Mouse (Mus musculus) heart, postnatal 14 days (tissue): Measurements from ENCODE around the gene Slc23a4. TPM values are rescaled to one million over a fixed set of nuclear protein-coding genes. Genes with fewer than 3 reads are reported as not detected.
A peak's percentile ranks its signal among the peaks of the same experiment; 100 is the strongest.

Experiments used
- DNase-seq, 2 experiments: peaks; one replicate each; pipeline ENCODE4 v3.0.0; 2021 to 2022
- intact Hi-C: fragments of 180-260 bp; cut with DNase I; formaldehyde crosslinking; loops from one replicate; pipeline ENCODE4 v1.15.1; 2025
- long read RNA-seq, 2 experiments: library from polyadenylated mRNA; stranded (forward); transcript quantifications; one replicate each; pipeline ENCODE4 v2.0.0; 2021
- total RNA-seq, 2 experiments: library from RNA; stranded (reverse); gene quantifications; 2 replicates each; pipeline ENCODE4 v1.2.3; 2021

The Slc23a4 gene
- total RNA-seq, result under 1 TPM; 0.61 to 0.69 TPM
- long read RNA-seq, experiment 1, result 0 reads
- long read RNA-seq, experiment 2, result 0 reads

GRCm38 (mm10) chr6:34988081-34988761 is at the start of gene Slc23a4:
Gene Slc23a4, minus strand, starts transcription at chr6:34988404.
- intact Hi-C loops, result no loop called here
- DNase-seq, result no peak

GRCm38 (mm10) chr6:35033341-35033740 is 45.1 kb upstream of the Slc23a4 start:
- no peak for DNase-seq
- intact Hi-C loops, result no loop called here

GRCm38 (mm10) chr6:35032704-35033103 is 44.5 kb upstream of the Slc23a4 start:
- intact Hi-C loops, result no loop called here
- DNase-seq, result no peak

- DNase-seq, result no peak
- intact Hi-C loops, result no loop called here
Measured at GRCm38 (mm10) chr6:35030811-35031210, 42.6 kb upstream of the Slc23a4 start.

- DNase-seq, result no peak
- intact Hi-C loops, result no loop called here
Measured at GRCm38 (mm10) chr6:35030226-35030625, 42.0 kb upstream of the Slc23a4 start.

GRCm38 (mm10) chr6:35028023-35028422 is 39.8 kb upstream of the Slc23a4 start:
- DNase-seq, result no peak
- intact Hi-C loops, result no loop called here

- DNase-seq, result peak; percentile 16 to 21
Measured at GRCm38 (mm10) chr6:35027257-35027656, 39.1 kb upstream of the Slc23a4 start.

GRCm38 (mm10) chr6:35016624-35017023 is 28.4 kb upstream of the Slc23a4 start:
- intact Hi-C loops, result no loop called here
- DNase-seq, result no peak

More at GRCm38 (mm10) chr6:35027257-35027656, 39.1 kb upstream of the Slc23a4 start:
- intact Hi-C loops, result no loop called here

GRCm38 (mm10) chr6:35011953-35012352 is 23.7 kb upstream of the Slc23a4 start:
- no peak for DNase-seq
- intact Hi-C loops, result no loop called here

- no peak for DNase-seq
- intact Hi-C loops, result no loop called here
Measured at GRCm38 (mm10) chr6:35010705-35011104, 22.5 kb upstream of the Slc23a4 start.

GRCm38 (mm10) chr6:35002261-35002669 is 14.1 kb upstream of the Slc23a4 start:
- intact Hi-C loops, result no loop called here
- DNase-seq, result peak; percentile 49 to 53

GRCm38 (mm10) chr6:34999101-34999500 is 10.9 kb upstream of the Slc23a4 start:
- intact Hi-C loops, result loop anchor here (5.0 kb wide), 2 partner anchors 178 to 248 kb away; partner anchors contain the start of gene Nup205
- DNase-seq, result peak in 1 of 2 experiments; percentile 28

GRCm38 (mm10) chr6:34996496-34996895 is 8.3 kb upstream of the Slc23a4 start:
- intact Hi-C loops, result loop anchor here (5.0 kb wide), 2 partner anchors 181 to 251 kb away; partner anchors contain the start of gene Nup205
- DNase-seq, result no peak

- peak; percentile 80 to 88 for DNase-seq
- intact Hi-C loops, result loop anchor here (2.0 to 5.0 kb wide), 4 partner anchors 58 to 486 kb away; partner anchors contain the start of gene Nup205
Measured at GRCm38 (mm10) chr6:34995265-34995681, 7.1 kb upstream of the Slc23a4 start.

GRCm38 (mm10) chr6:34994692-34995091 is 6.5 kb upstream of the Slc23a4 start:
- intact Hi-C loops, result loop anchor here (2.0 to 5.0 kb wide), 4 partner anchors 58 to 486 kb away; partner anchors contain the start of gene Nup205
- DNase-seq, result peak in 1 of 2 experiments; percentile 25

- no peak for DNase-seq
- intact Hi-C loops, result no loop called here
Measured at GRCm38 (mm10) chr6:34989263-34989662, 1.1 kb upstream of the Slc23a4 start.

GRCm38 (mm10) chr6:34987085-34987645 is 1.0 kb downstream of the Slc23a4 start:
- no peak for DNase-seq
- intact Hi-C loops, result no loop called here

GRCm38 (mm10) chr6:34980661-34981060 is 7.5 kb downstream of the Slc23a4 start:
- DNase-seq, result no peak
- intact Hi-C loops, result no loop called here

- intact Hi-C loops, result no loop called here
- no peak for DNase-seq
Measured at GRCm38 (mm10) chr6:34979291-34979690, 8.9 kb downstream of the Slc23a4 start.

- intact Hi-C loops, result no loop called here
Measured at GRCm38 (mm10) chr6:34971181-34971580, 17.0 kb downstream of the Slc23a4 start.

GRCm38 (mm10) chr6:34965819-34966539 is 22.2 kb downstream of the Slc23a4 start:
- no peak for DNase-seq
- intact Hi-C loops, result no loop called here

More at GRCm38 (mm10) chr6:34971181-34971580, 17.0 kb downstream of the Slc23a4 start:
- no peak for DNase-seq
